Mouse (Mus musculus): ENCODE data around the gene BC016579.
A peak's percentile ranks its signal among the peaks of the same experiment; 100 is the strongest.

BC016579 gene

GRCm38 (mm10) chr16:45640070-45640762, 13.7 kb downstream of the BC016579 start:
- no peak for DNase-seq

DNA sequence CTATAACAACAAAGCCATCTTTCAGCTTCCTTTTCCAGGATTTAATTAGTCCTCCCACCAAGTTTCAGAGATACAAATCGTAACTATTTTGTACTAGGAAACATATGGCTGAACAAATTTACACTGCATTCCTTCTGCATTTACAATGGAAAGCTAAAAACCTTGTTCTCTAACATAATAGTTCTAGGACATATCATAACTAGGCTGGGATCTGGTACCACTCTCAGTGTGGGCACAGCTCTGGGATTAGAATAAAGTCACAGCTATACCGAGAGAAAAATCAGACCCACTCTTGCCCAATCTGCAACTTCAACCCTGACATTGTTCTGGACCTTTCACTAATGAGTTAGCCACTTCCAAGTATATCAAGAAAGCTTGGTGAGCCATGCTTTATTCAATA, 18.0 kb downstream of the BC016579 start:
- no peak for DNase-seq

DNA sequence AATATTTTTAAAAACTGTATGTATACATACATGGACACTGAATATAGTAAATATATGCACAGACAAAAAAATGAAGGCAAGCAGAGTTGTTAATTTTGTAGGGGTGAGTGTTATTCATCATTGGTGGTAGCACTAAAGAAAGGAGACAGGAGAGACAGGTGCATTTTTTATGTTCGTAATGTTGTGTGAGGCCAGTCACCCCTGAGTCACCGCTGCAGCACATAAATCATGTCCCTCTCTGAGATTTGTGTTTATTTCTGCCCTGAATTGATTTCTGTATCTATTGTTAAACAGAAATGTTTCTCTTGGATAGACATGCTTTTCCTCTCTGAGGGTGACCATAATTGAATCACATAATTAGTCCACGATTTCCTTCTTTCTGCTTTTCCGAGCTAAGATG, 21.4 kb downstream of the BC016579 start:
- no peak for DNase-seq

GRCm38 (mm10) chr16:45630347-45630960, 23.4 kb downstream of the BC016579 start:
- peak; percentile 26 to 68 for DNase-seq

DNA sequence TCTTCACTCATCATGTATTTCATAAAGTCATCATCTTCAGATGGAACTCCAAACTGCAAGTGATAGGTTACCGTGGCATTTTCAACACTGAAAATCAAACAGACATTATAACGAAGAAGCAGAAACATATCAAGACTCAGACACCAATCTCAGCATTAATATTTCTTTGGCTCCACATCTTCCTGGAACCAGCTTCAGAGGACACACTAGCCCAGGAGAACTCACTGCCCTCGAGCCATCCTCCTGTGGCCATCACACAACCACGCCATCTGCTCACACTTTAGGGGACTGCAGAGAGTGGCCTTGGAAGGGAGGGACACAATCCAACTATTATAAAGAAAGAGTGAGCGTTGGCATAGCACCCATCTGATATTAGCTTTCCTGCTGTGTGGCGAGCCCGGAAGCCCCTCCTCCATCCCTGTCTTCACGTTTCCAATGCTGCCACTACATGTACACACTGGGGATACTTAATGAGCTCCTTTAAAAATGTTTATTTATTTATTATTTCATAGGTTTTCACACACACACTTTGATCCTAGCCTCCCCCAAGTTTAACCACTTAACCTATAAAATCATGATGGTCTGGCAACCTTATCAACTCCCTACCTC, 24.3 kb downstream of the BC016579 start:
- DNase-seq = no peak

DNA sequence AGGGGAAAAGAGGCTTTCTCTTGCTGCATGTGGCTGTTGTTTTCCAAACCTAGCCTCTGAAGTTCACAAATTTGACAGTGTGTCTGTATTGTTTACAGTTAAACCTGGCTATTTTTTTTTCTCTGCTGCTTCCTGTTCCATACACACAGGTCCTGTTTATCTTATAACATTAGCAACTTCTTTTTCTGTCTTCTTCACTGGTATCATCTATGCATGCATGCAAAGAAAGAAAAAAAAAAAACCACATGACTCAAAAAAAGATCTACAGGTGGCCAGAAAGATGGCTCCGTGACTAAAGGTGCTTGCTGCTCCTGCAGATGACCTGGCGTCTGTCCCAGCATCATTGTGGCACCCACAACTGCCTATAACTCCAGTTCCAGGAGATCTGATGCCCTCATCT, 28.5 kb downstream of the BC016579 start:
- DNase-seq = no peak

- DNase-seq = no peak
Observed at GRCm38 (mm10) chr16:45624791-45625190, 29.1 kb downstream of the BC016579 start.

GRCm38 (mm10) chr16:45623230-45623629, 30.6 kb downstream of the BC016579 start:
- DNase-seq = no peak

GRCm38 (mm10) chr16:45619751-45620375, 34.0 kb downstream of the BC016579 start:
- DNase-seq = no peak

GRCm38 (mm10) chr16:45615944-45616343, 37.9 kb downstream of the BC016579 start:
- DNase-seq = no peak

DNA sequence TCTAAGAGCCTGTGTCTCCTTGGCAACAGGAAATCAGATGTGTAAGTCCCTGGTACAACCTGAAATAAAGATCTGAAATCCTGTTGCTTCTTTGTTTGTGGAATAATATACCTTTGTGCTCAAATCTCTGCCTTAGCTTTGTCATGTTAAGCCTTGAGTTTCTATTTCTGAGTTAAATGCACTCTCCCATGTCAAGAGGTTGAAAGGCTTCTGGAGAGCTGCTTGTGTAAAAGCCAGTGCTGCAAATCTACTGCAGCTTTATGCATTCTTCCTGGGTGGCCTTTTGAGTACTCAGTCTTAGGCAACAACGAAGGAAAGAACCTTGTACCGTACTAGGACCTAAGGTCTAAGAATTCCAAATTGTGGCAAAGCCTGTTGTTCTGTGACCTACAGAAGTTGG, 40.6 kb downstream of the BC016579 start:
- no peak for DNase-seq

- no peak for DNase-seq
Observed at GRCm38 (mm10) chr16:45610267-45610666, 43.6 kb downstream of the BC016579 start, which contains the start of gene Gcsam. TSS of gene Gcsam (plus strand) at chr16:45610380.

- DNase-seq = peak; percentile 8 to 38
Observed at GRCm38 (mm10) chr16:45609300-45609699, 44.6 kb downstream of the BC016579 start.

DNA sequence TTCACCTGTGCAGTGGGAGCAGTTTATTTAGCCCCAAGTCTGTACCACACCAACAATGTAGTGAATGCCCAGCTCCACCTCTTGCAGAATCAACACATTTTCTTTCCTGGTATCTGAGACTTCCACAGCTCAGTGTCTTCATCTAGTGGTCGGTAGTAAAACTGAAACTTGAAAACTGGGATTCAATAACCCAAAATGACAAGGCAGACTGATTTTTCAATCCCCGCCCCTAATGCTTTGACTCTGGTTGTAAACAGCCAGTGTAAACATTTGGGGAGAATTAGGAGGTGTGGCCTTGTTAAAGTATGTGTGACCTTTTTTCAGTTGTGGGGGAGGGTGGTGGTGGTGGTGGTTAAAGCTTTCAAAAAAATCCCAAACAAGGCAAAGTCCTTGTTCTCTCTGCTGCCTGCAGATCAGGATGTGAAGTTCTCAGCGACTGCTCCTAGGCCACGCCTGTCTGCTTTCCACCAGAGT, 45.4 kb downstream of the BC016579 start:
- peak; percentile 28 to 49 for DNase-seq

GRCm38 (mm10) chr16:45595494-45595893, 58.4 kb downstream of the BC016579 start:
- DNase-seq = no peak

- no peak for DNase-seq
Observed at GRCm38 (mm10) chr16:45593656-45594055, 60.2 kb downstream of the BC016579 start.

DNA sequence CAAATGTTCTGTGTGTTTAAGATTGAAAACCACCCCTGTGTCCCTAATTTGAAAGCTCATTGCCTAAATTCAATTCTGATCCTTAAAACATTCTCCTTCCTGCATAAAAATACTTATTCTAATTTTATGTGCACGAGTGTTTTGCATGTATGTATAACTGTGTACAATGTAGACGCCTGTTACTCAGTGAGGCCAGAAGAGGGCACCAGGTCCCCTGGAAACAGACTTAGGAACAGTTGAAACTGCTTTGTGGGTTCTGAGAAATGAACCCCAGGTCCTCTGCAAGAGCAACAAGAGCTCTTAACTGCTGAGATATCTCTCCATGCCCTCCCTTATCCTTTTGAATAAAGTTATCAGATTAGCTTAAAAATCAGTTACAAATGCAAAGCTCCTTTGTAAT, 71.4 kb downstream of the BC016579 start:
- DNase-seq = peak in 1 of 2 experiments; percentile 11

DNA sequence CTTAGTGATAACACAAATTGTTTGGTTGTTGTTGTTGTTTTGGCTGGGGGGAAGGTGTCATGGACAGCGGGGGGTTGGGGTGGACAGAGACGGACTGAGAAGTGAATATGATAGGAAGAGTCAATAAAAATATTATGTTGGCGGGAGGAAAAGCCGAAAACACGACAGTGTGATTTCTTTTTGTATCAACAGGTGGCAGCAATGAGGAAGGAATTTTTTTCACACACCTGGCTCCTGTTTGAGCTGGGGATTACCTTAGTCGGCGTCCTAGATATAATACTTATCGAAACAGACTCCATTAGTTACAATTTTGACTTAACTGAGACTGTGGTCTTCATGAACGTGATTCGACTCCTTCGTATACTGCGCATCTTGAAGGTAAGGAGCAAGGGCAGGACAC, 74.0 kb downstream of the BC016579 start:
- DNase-seq = no peak

All from kidney, adult 8-10 months (tissue).